Mouse (Mus musculus): ENCODE measurements around the gene Catsperz. TPM values are rescaled to one million over a fixed set of nuclear protein-coding genes. Genes with fewer than 3 reads are reported as not detected.

Catsperz gene
- polyA plus RNA-seq (2014; fragmentation: Illumina TruSeq; extraction: RNeasy Lipid Tissue Mini Kit (QIAGEN cat#74804); ENCODE audit: insufficient read depth, low read depth, low replicate concordance): 0.68 TPM

GRCm38 (mm10) chr19:6925307-6925573, at the start of gene Catsperz:
Gene Catsperz (minus strand): TSS chr19:6925380.

GRCm38 (mm10) chr19:6974211-6975205, 49.3 kb upstream of the Catsperz start, which contains the start of gene Ppp1r14b:
Gene Ppp1r14b (plus strand): TSS chr19:6974968.

GRCm38 (mm10) chr19:6942249-6942691, 17.1 kb upstream of the Catsperz start, which contains the start of gene Gpr137:
Gene Gpr137 (minus strand): TSS chr19:6942480.

GRCm38 (mm10) chr19:6941372-6942248, 16.4 kb upstream of the Catsperz start, which contains the start of gene Bad:
Gene Bad (plus strand): TSS chr19:6941861.

GRCm38 (mm10) chr19:6934195-6934977, 9.2 kb upstream of the Catsperz start, which contains the start of gene Kcnk4:
Gene Kcnk4 (minus strand): TSS chr19:6934515.

GRCm38 (mm10) chr19:6921647-6922567, 3.3 kb downstream of the Catsperz start, which contains the start of gene Esrra:
Gene Esrra (minus strand): TSS chr19:6921813.

GRCm38 (mm10) chr19:6909507-6910289, 15.5 kb downstream of the Catsperz start, which contains the start of the genes Trmt112 and Prdx5:
Gene Trmt112 (plus strand): TSS chr19:6909698.
Gene Prdx5 (minus strand): TSS chr19:6910106.

Other genes starting within 250 kb of the Catsperz start
- gene Rps6ka4, start 84.7 kb downstream of the Catsperz start, polyA plus RNA-seq (2014; fragmentation: Illumina TruSeq; extraction: RNeasy Lipid Tissue Mini Kit (QIAGEN cat#74804); ENCODE audit: insufficient read depth, low read depth, low replicate concordance): 16.7 TPM
- gene Ccdc88b, start 67.2 kb downstream of the Catsperz start, polyA plus RNA-seq (2014; fragmentation: Illumina TruSeq; extraction: RNeasy Lipid Tissue Mini Kit (QIAGEN cat#74804); ENCODE audit: insufficient read depth, low read depth, low replicate concordance): 4.5 TPM
- 74.6 TPM for gene Trmt112, start 15.7 kb downstream of the Catsperz start, polyA plus RNA-seq (2014; fragmentation: Illumina TruSeq; extraction: RNeasy Lipid Tissue Mini Kit (QIAGEN cat#74804); ENCODE audit: insufficient read depth, low read depth, low replicate concordance)
- gene Prdx5, start 15.3 kb downstream of the Catsperz start, polyA plus RNA-seq (2014; fragmentation: Illumina TruSeq; extraction: RNeasy Lipid Tissue Mini Kit (QIAGEN cat#74804); ENCODE audit: insufficient read depth, low read depth, low replicate concordance): 254 TPM
- 24.6 TPM for gene Esrra, start 3.6 kb downstream of the Catsperz start, polyA plus RNA-seq (2014; fragmentation: Illumina TruSeq; extraction: RNeasy Lipid Tissue Mini Kit (QIAGEN cat#74804); ENCODE audit: insufficient read depth, low read depth, low replicate concordance)
- not detected for gene Kcnk4, start 9.1 kb upstream of the Catsperz start, polyA plus RNA-seq (2014; fragmentation: Illumina TruSeq; extraction: RNeasy Lipid Tissue Mini Kit (QIAGEN cat#74804); ENCODE audit: insufficient read depth, low read depth, low replicate concordance)
- gene Bad, start 16.5 kb upstream of the Catsperz start, polyA plus RNA-seq (2014; fragmentation: Illumina TruSeq; extraction: RNeasy Lipid Tissue Mini Kit (QIAGEN cat#74804); ENCODE audit: insufficient read depth, low read depth, low replicate concordance): 59.7 TPM
- 34.1 TPM for gene Gpr137, start 17.1 kb upstream of the Catsperz start, polyA plus RNA-seq (2014; fragmentation: Illumina TruSeq; extraction: RNeasy Lipid Tissue Mini Kit (QIAGEN cat#74804); ENCODE audit: insufficient read depth, low read depth, low replicate concordance)
- 61.9 TPM for gene Ppp1r14b, start 49.6 kb upstream of the Catsperz start, polyA plus RNA-seq (2014; fragmentation: Illumina TruSeq; extraction: RNeasy Lipid Tissue Mini Kit (QIAGEN cat#74804); ENCODE audit: insufficient read depth, low read depth, low replicate concordance)
- gene Plcb3, start 51.1 kb upstream of the Catsperz start, polyA plus RNA-seq (2014; fragmentation: Illumina TruSeq; extraction: RNeasy Lipid Tissue Mini Kit (QIAGEN cat#74804); ENCODE audit: insufficient read depth, low read depth, low replicate concordance): 31.5 TPM
- 111 TPM for gene Fkbp2, start 55.1 kb upstream of the Catsperz start, polyA plus RNA-seq (2014; fragmentation: Illumina TruSeq; extraction: RNeasy Lipid Tissue Mini Kit (QIAGEN cat#74804); ENCODE audit: insufficient read depth, low read depth, low replicate concordance)
- 24.8 TPM for gene Vegfb, start 62.3 kb upstream of the Catsperz start, polyA plus RNA-seq (2014; fragmentation: Illumina TruSeq; extraction: RNeasy Lipid Tissue Mini Kit (QIAGEN cat#74804); ENCODE audit: insufficient read depth, low read depth, low replicate concordance)
- gene Dnajc4, start 67.2 kb upstream of the Catsperz start, polyA plus RNA-seq (2014; fragmentation: Illumina TruSeq; extraction: RNeasy Lipid Tissue Mini Kit (QIAGEN cat#74804); ENCODE audit: insufficient read depth, low read depth, low replicate concordance): 24.8 TPM
- 13.9 TPM for gene Nudt22, start 70.7 kb upstream of the Catsperz start, polyA plus RNA-seq (2014; fragmentation: Illumina TruSeq; extraction: RNeasy Lipid Tissue Mini Kit (QIAGEN cat#74804); ENCODE audit: insufficient read depth, low read depth, low replicate concordance)
- 8.8 TPM for gene Trpt1, start 70.8 kb upstream of the Catsperz start, polyA plus RNA-seq (2014; fragmentation: Illumina TruSeq; extraction: RNeasy Lipid Tissue Mini Kit (QIAGEN cat#74804); ENCODE audit: insufficient read depth, low read depth, low replicate concordance)
- 17.2 TPM for gene Fermt3, start 94.1 kb upstream of the Catsperz start, polyA plus RNA-seq (2014; fragmentation: Illumina TruSeq; extraction: RNeasy Lipid Tissue Mini Kit (QIAGEN cat#74804); ENCODE audit: insufficient read depth, low read depth, low replicate concordance)
- 69.0 TPM for gene Stip1, start 114.6 kb upstream of the Catsperz start, polyA plus RNA-seq (2014; fragmentation: Illumina TruSeq; extraction: RNeasy Lipid Tissue Mini Kit (QIAGEN cat#74804); ENCODE audit: insufficient read depth, low read depth, low replicate concordance)
- 22.1 TPM for gene Macrod1, start 131.4 kb upstream of the Catsperz start, polyA plus RNA-seq (2014; fragmentation: Illumina TruSeq; extraction: RNeasy Lipid Tissue Mini Kit (QIAGEN cat#74804); ENCODE audit: insufficient read depth, low read depth, low replicate concordance)
- 0.06 TPM for gene Flrt1, start 180.3 kb upstream of the Catsperz start, polyA plus RNA-seq (2014; fragmentation: Illumina TruSeq; extraction: RNeasy Lipid Tissue Mini Kit (QIAGEN cat#74804); ENCODE audit: insufficient read depth, low read depth, low replicate concordance)

All from lung, adult 10 weeks (tissue).